8 mouse cellular contexts compared by ENCODE assay signal in the genomic region with DNA sequence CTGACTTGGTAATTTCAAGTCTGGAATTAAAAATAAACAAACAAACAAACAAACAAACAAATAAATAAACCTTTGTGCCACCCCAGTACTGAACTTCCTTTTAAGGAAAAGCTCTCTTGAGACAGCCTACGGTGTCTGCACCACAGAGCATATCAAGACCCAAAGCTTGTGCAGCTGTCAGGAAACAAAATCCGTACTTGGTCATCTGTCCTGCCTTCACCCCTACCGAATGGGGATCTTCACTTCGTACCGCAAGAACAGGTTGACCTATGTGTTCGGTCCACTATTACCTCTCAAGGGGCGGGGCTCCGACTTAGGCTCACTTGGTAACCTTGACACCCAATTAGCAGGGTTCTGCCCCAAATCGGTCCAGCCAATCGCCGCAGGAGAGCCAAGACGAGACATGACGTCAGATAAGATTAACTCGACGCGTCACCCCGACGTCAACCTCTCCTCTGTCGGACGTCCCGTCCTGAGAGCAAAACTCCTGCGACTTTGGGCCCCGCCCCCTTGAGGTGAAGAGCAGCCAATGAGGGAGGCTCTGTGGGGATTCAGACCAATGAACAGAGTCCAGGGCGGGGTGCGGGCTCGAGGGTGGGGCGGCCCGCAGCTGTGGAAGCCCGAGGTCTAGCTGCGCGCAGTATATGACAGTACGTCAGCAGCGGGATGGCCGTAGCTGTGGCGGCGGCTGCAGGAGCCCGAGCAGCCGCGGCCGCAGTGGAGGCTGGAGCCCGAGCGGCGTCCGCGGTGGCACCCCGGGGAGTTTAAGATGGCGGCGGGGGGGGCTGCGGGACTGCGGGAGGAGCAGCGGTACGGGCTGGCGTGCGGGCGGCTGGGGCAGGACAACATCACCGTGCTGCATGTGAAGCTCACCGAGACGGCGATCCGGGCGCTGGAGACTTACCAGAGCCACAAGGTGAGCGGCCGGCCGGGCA. TPM values are rescaled to one million over a fixed set of nuclear protein-coding genes. Genes with fewer than 3 reads are reported as not detected.
DNase-seq lines count a peak whose midpoint lies in the region; ATAC-seq and TF ChIP-seq lines count a peak whose summit lies in the region.

No protein-coding gene starts in this region.

- peak overlapping the region; percentile 68 for H3K4me2 ChIP-seq in lung, embryonic 16.5 days (ENCODE audit: low read depth, low read length)

- H3K27me3 ChIP-seq in MEL (ENCODE audit: control insufficient read depth in 1 of 2, insufficient read depth in 2 of 2, low read length in 2 of 2), result no peaks in the 10 kb centered on the region
- H3K27me3 ChIP-seq in lung, embryonic 16.5 days (ENCODE audit: control insufficient read depth, insufficient read depth, low read depth, low read length), result no peaks in the 10 kb centered on the region

- peaks cover 0 to 26% of the 10 kb centered on the region in 2 experiments; a peak in 2 of 4 replicates for H3K36me3 ChIP-seq in MEL (ENCODE audit: control insufficient read depth in 1 of 2, insufficient read depth in 2 of 2, low read length in 2 of 2)
- no peaks in the 10 kb centered on the region for H3K36me3 ChIP-seq in lung, embryonic 16.5 days (ENCODE audit: control insufficient read depth, insufficient read depth, low read length)

- H3K4me3 ChIP-seq in MEL (ENCODE audit: control insufficient read depth in 1 of 2, insufficient read depth in 1 of 2, low read depth in 2 of 2, low read length in 2 of 2), result peak overlapping the region; percentile 90 to 98
- peak overlapping the region; percentile 82 for H3K4me3 ChIP-seq in lung, embryonic 16.5 days (ENCODE audit: low read length)

- 6% methylated on average over 62 of the region's 64 CpGs for WGBS in lung, embryonic 16.5 days

- no peak for TF ChIP-seq CTCF in MEL (IDR thresholded peaks at IDR 0.05 in 2 of 3, conservative IDR thresholded peaks at IDR 0.05 in 1 of 3; ENCODE audit: control insufficient read depth in 1 of 3, insufficient read depth in 1 of 3, low read depth in 2 of 3, low read length in 3 of 3, poor library complexity in 1 of 3, severe bottlenecking in 1 of 3)

- no peaks in the 10 kb centered on the region for H3K9me3 ChIP-seq in MEL (replicated peaks; ENCODE audit: insufficient read depth, low read length)
- H3K9me3 ChIP-seq in lung, embryonic 16.5 days (ENCODE audit: control insufficient read depth, low read length), result no peaks in the 10 kb centered on the region

- no peak for TF ChIP-seq RAD21 in MEL (IDR thresholded peaks at IDR 0.05; ENCODE audit: low read depth, low read length)

- peak; percentile 87 to 91 for ATAC-seq in hematopoietic stem cell, adult 5-6 weeks (replicated peaks in 1 of 2; ENCODE audit: insufficient read depth in 1 of 2, low FRiP score in 2 of 2, low TSS enrichment in 1 of 2, low read depth in 1 of 2, poor library complexity in 2 of 2, severe bottlenecking in 2 of 2)
- peak; percentile 100 for ATAC-seq in lung, embryonic 16.5 days (ENCODE audit: low read depth)

- peak overlapping the region; percentile 76 for H3K9ac ChIP-seq in MEL (ENCODE audit: control insufficient read depth, low read depth, low read length, poor library complexity, severe bottlenecking)
- H3K9ac ChIP-seq in lung, embryonic 16.5 days (ENCODE audit: low read length), result peak overlapping the region; percentile 84

- DNase-seq in MEL (ENCODE audit: low read depth, low spot score), result peak; percentile 99
- DNase-seq in cerebellum, adult 8-10 months, result peak; percentile 53
- peak; percentile 93 for DNase-seq in forelimb bud, embryonic 11.5 days (ENCODE audit: low read depth, low spot score)
- DNase-seq in layer of hippocampus, adult 9-10 months (ENCODE audit: low spot score), result peak; percentile 81
- DNase-seq in ovary, postnatal 14 days (ENCODE audit: low spot score), result peak; percentile 72
- peak; percentile 91 for DNase-seq in thymus, postnatal 14 days

- peak overlapping the region; percentile 13 for H3K27ac ChIP-seq in MEL (ENCODE audit: control insufficient read depth, low read depth, low read length)
- peak overlapping the region; percentile 34 for H3K27ac ChIP-seq in lung, embryonic 16.5 days (ENCODE audit: low read length)

- peaks cover 14 to 21% of the 10 kb centered on the region in 2 experiments for H3K4me1 ChIP-seq in MEL (ENCODE audit: control insufficient read depth in 1 of 2, insufficient read depth in 2 of 2, low read length in 2 of 2)
- H3K4me1 ChIP-seq in lung, embryonic 16.5 days (replicated peaks; ENCODE audit: control insufficient read depth, insufficient read depth, low read length), result 0 out of 2 replicates have a peak, but pooled peaks cover 2% of the 10 kb centered on the region

- H3K79me2 ChIP-seq in MEL (ENCODE audit: control insufficient read depth, insufficient read depth, low read length, poor library complexity), result peaks cover 33% of the 10 kb centered on the region

- peak; percentile 91 to 95 for TF ChIP-seq POLR2A in MEL (IDR thresholded peaks at IDR 0.05; ENCODE audit: control insufficient read depth in 1 of 2, insufficient read depth in 1 of 2, low read depth in 1 of 2, low read length in 2 of 2, poor library complexity in 1 of 2)

- no peak; a peak in 1 of 4 replicates for TF ChIP-seq EP300 in MEL (IDR thresholded peaks at IDR 0.05; ENCODE audit: low read depth in 1 of 2, low read length in 2 of 2)

TF ChIP-seq in MEL, 35 proteins besides CTCF, POLR2A, EP300 and RAD21:
- peak; percentile 85 for TF ChIP-seq POLR2AphosphoS2 (IDR thresholded peaks at IDR 0.05; ENCODE audit: low read length)
- TF ChIP-seq MAFK (IDR thresholded peaks at IDR 0.05; ENCODE audit: borderline replicate concordance, low read depth, low read length), result no peak
- peak; percentile 70 for TF ChIP-seq SIN3A (IDR thresholded peaks at IDR 0.05; ENCODE audit: low read length)
- TF ChIP-seq BHLHE40 (IDR thresholded peaks at IDR 0.05; ENCODE audit: borderline replicate concordance, low read depth, low read length), result no peak
- TF ChIP-seq GATA1 (IDR thresholded peaks at IDR 0.05; ENCODE audit: low read depth, low read length), result peak; percentile 70
- peak; percentile 95 for TF ChIP-seq ZMIZ1 (IDR thresholded peaks at IDR 0.05; ENCODE audit: low read depth, low read length)
- no peak for TF ChIP-seq RCOR1 (IDR thresholded peaks at IDR 0.05; ENCODE audit: low read depth, low read length)
- TF ChIP-seq UBTF (IDR thresholded peaks at IDR 0.05; ENCODE audit: borderline replicate concordance, insufficient read depth, low read depth, low read length), result 0 out of 2 replicates have a peak, but pooled peaks have one; percentile 82
- TF ChIP-seq TBP (IDR thresholded peaks at IDR 0.05; ENCODE audit: low read depth, low read length), result peak; percentile 87
- TF ChIP-seq GABPA (IDR thresholded peaks at IDR 0.05; ENCODE audit: low read depth, low read length), result peak; percentile 79; the same call in 1 of the 2 replicates
- TF ChIP-seq CHD1 (IDR thresholded peaks at IDR 0.05; ENCODE audit: low read depth, low read length), result no peak
- TF ChIP-seq NRF1 (IDR thresholded peaks at IDR 0.05; ENCODE audit: insufficient read depth, low read depth, low read length, poor library complexity, severe bottlenecking), result peak; percentile 34; the same call in 1 of the 2 replicates
- TF ChIP-seq MXI1 (IDR thresholded peaks at IDR 0.05; ENCODE audit: low read depth, low read length), result peak; percentile 49; the same call in 1 of the 2 replicates
- TF ChIP-seq NELFE (IDR thresholded peaks at IDR 0.05; ENCODE audit: low read depth, low read length), result peak; percentile 93
- TF ChIP-seq TCF12 (IDR thresholded peaks at IDR 0.05; ENCODE audit: low read depth, low read length), result peak; percentile 80
- TF ChIP-seq MEF2A (IDR thresholded peaks at IDR 0.05; ENCODE audit: extremely low read depth, insufficient replicate concordance, low read depth, low read length, poor library complexity, severe bottlenecking), result no peak
- TF ChIP-seq ZKSCAN1 (IDR thresholded peaks at IDR 0.05; ENCODE audit: low read depth, low read length), result no peak
- TF ChIP-seq HCFC1 (IDR thresholded peaks at IDR 0.05; ENCODE audit: low read depth, low read length), result peak; percentile 64
- TF ChIP-seq ETS1 (IDR thresholded peaks at IDR 0.05; ENCODE audit: low read depth, low read length), result peak; percentile 78
- peak; percentile 81; the same call in 1 of the 2 replicates for TF ChIP-seq MAZ (IDR thresholded peaks at IDR 0.05; ENCODE audit: low read depth, low read length)

RNA-seq across cellular contexts. Expression of gene Ell2, which starts 0.6 kb away (rescaled TPM):
- total RNA-seq in MEL (2012; rRNA removed), result 25.0 and 27.7 TPM in 2 replicates
- polyA plus RNA-seq in MEL (2012; ENCODE audit: insufficient read depth in 1 of 2, insufficient read length in 2 of 2, low read depth in 1 of 2, low replicate concordance in 2 of 2, missing spikeins in 1 of 2), result 10 to 100 TPM; 52.5 to 77.1 TPM
- 19.0 and 30.9 TPM in 2 replicates for total RNA-seq in hematopoietic stem cell, adult 5-6 weeks (2017)
- polyA plus RNA-seq in lung, embryonic 16.5 days (2015; fragmentation: Nextera tagmentation; extraction: Ambion mirVana), result 6.7 and 7.5 TPM in 2 replicates

Comparison
In these comparisons a context has a peak if more than half of its experiments do, and no peak if none do; other contexts are left out.
1. Peak in every context shown above with its lines: DNase-seq, ATAC-seq, H3K4me3 ChIP-seq and H3K27ac ChIP-seq.